Mouse (Mus musculus) ovary, postnatal 10 days (tissue): ENCODE data around the gene Aatk.

ENCODE experiments used
- DNase-seq: peaks from one replicate; pipeline ENCODE4 v3.0.0; 2022; ENCODE audit warnings: low spot score

The Aatk gene

DNA sequence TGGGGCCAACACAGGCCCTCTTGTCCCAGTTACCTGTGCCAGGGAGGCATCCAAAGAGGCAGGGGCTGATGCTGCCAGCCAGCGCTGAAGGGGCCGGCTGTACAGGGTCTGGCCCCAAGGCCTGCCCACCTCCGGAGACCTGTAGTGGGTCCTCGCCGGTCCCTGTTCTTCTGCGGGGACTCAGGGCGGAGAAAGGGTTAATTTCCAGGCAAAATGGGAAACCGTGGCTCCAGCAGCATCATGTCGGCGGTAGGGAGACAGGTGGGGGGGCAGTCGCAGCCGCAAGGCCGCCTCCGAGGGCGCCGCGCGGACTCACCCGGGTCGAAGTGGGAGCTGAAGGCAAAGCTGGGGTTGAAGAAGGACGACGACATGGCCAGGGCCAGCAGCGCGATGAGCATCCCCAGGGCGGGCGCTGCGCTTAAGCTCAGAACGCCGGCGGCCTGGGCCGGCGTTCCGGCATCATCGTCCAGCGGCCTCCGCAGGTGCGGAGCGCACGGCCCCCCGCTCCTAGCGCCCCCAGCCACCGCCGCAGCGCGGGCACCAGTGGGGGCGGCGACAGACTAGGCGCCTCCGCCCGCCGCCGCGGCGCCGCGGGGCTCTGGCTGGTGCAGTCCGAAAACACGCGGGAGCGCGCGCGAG is at the start of gene Aatk:
Gene Aatk (minus strand): TSS at position 615 of the 639 bp plus-strand sequence.
- no peak for DNase-seq

DNA sequence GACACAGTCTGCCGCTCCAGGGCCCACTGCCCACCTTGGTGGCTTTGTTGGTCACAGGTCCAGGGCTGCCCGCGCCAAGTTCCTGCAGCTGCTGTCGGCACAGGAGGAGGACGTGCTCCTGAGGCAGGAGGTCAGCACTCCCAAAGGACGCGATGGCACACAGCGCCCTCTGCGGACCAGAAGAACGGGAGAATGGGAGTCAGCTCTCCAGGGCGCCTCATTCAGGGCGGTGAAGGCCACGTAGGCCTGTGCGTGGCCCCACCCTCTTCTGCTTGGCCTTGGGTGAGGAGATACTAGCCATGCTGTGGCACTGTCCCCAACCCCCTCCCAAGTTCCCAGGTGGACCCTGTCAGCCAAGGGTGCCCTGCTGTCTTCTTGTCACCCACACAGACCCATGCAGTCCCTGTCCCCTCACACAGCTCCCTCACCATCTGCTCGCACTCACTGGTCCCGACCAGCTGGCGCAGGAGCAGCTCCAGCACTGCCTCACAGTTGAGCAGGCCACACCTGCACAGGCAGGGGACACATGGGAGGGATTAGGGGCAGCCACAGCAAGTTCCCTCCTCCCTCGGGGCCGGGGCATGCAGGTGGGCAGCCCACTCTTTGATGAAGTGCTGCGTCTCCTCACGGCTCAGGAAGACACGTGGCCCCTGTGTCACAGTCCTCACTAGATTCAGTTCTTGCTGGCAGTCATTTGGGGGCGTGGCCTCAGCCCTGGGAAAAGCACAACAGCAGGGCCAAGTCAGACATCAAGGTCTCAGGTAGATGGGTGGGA is 46.0 kb upstream of the Aatk start:
- no peak for DNase-seq

DNA sequence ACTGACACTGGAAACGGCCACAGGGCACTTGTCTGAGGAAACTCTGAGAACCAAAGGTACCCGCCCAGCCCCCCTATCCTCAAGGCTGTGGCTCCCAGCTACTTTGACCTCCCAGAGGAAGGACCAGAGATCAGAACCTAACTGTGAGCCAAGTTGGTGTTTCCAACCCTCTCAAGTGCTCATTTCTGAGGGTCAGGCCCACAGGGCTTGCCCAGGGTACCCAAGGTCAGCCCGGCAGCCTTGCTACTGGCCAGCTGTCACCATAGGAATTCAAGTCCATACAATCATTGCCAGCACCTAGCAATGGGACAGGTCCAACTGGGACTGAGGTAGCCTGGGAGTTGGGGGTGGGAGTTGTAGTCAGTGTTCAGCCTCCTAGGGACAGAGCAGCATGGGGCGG is 43.7 kb upstream of the Aatk start:
- no peak for DNase-seq

- DNase-seq = peak; percentile 88
Measured at GRCm38 (mm10) chr11:120086702-120087152, 39.8 kb upstream of the Aatk start, which contains the start of gene Cep131. TSS of gene Cep131 (minus strand) at chr11:120086827.

- peak; percentile 15 for DNase-seq
Measured at GRCm38 (mm10) chr11:120085891-120086627, 39.1 kb upstream of the Aatk start.

DNA sequence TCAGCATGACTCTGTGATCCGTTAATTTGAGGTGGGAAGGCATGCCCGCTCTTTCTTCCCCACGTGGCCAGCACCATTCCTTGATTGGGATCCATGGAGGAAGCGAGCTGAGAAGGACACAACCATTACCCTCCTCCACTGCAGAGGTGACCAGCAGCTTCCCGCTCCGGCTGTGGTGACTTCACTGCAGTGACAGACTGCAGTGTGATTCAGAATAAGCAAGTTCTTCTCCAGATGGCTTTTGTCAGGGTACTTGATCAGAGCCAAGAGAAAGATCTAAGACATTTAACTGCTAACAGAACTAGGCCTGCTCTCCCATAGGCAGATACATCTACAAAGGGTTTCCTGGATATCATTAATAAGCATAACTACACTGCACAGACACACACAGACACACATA is 33.3 kb upstream of the Aatk start:
- no peak for DNase-seq

DNA sequence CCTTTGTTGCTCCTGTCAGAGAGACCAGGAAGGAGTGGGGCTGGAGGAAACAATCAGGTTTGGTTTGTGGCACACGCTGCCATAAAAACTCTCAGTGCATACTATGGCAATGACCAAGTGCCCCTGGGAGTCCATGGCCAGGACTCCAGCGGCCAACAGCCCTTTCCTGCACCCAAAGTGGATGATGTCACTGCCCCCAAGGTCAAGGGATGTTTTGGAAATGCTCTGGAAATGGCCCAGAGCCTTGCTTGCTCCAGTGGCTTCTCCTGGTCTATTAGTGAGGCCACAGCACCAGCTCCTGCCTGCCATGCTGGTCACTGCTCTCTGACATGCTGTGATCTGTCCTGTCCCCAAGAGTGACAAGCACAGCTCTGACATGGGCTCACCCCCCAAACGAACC is 29.2 kb upstream of the Aatk start:
- DNase-seq = no peak

- no peak for DNase-seq
Measured at GRCm38 (mm10) chr11:120072986-120073647, 26.1 kb upstream of the Aatk start.

DNA sequence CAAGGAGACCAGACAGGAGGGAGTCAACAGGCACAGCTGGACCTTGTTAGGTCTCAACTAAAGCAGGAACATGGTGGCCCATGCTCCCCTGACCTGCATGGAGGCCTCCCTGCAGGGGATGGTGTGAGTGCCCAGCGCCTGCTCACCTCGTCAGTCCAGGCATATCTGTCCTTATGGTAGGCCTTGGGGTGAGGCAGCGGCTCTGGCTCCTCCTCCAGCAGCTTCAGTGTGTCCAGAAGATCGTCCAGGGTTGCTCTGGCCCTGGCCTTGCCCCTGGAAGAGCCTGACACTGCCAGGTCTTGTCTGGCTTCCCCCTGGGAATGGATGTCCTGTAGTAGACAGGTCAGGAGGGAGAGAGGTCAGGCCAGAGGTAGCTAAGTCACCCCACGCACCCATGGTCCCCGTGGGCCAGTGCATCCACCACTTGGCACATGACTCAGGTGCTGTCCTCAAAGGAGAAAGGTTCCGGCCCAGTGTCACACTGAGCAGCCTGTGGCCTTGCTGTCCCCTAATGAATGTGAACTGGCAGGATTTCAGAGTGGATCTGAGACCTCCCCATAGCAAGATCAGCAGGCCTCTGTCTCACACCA is 24.9 kb upstream of the Aatk start:
- no peak for DNase-seq

GRCm38 (mm10) chr11:120071065-120071464 is 24.1 kb upstream of the Aatk start:
- DNase-seq = no peak

- no peak for DNase-seq
Measured at GRCm38 (mm10) chr11:120070286-120070930, 23.4 kb upstream of the Aatk start.

DNA sequence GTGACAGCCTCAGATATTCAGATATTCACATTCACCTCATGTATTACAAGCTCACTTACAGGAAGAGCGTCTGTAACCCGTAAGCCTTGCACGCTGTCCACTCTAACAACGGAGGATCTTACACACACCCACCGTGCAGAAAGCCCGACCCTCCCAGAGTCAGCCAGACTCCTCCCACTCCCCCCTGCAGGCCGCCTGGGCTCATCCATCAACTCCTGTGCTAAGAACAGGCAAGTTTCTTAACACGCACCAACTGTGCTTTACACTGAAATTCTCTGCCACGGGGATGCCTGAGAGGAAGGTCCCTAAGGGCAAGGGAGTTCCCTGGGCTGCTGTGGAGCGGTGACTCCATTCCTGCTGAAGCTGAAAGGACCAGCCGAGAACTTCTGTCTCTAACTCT is 22.3 kb upstream of the Aatk start:
- no peak for DNase-seq

- DNase-seq = no peak
Measured at GRCm38 (mm10) chr11:120067834-120068233, 20.9 kb upstream of the Aatk start.

- DNase-seq = no peak
Measured at GRCm38 (mm10) chr11:120065291-120065690, 18.3 kb upstream of the Aatk start.

DNA sequence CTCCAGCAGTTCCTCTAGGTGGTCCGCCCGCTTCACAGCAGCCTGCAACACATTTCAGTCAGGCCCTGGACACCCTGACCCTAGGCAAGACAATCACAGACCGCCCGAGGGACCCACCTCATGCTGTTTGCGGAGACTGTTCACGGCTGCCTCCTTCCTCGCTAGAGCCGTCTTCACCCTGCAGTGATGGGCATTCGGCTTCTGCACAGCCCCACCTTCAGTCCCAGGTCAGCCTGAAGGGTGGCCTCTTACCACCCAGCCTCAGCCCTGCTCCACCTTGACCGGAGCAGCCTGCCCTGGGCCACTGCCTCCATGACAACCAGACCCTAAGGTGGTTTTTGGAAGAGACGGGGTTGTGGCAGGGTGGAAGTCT is 17.7 kb upstream of the Aatk start:
- DNase-seq = no peak

DNA sequence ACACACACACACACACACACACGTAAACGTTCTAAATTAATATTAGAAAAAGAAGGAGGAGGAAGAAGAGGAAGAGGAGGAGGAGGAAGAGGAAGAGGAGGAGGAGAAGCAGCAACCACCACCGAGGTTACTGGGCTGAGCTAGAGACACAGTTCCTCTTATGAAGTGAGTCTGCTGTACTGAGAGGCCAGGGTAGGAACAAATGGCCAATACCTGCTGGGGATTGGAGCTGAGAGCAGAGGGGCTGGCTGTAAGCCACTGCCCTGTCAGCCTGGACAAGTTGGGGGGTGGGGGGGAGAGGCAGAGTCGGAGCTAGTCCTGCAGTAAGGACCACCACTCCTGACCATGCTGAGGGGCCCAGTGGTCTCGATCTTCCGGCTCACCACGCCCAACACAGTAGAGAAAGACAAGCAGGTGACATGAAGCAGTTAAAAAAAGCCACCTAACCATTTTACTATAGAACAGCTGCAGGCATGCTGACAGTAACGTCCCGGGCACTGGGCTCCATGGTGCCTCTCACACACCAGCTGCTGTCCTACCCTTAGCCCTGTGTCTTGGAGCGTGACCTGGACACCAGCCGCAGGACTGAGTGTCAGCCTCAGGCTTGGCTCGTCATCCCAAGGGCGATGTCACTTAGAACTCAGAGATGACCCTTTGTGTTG is 17.2 kb upstream of the Aatk start:
- no peak for DNase-seq

- DNase-seq = no peak
Measured at GRCm38 (mm10) chr11:120063326-120063725, 16.4 kb upstream of the Aatk start.

DNA sequence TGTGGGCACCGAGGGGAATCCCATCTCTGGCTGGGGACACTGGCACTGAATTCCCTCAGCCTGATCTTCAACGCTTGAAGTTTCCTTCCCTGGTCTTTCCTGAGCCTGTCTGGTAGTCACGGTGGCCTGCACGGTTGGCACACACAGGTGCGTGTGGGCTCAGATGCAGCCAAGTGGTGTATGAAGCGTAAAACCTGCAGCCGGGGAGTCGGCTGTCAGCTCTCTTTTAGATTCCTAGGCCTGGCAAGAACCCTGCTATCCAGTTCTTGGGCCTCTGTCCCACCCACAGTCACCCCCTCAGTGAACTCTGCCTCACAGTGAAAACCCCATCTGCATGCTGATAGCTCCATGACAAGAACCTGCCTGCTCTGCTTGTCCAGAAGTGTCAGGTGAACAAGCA is 13.7 kb upstream of the Aatk start:
- DNase-seq = no peak

DNA sequence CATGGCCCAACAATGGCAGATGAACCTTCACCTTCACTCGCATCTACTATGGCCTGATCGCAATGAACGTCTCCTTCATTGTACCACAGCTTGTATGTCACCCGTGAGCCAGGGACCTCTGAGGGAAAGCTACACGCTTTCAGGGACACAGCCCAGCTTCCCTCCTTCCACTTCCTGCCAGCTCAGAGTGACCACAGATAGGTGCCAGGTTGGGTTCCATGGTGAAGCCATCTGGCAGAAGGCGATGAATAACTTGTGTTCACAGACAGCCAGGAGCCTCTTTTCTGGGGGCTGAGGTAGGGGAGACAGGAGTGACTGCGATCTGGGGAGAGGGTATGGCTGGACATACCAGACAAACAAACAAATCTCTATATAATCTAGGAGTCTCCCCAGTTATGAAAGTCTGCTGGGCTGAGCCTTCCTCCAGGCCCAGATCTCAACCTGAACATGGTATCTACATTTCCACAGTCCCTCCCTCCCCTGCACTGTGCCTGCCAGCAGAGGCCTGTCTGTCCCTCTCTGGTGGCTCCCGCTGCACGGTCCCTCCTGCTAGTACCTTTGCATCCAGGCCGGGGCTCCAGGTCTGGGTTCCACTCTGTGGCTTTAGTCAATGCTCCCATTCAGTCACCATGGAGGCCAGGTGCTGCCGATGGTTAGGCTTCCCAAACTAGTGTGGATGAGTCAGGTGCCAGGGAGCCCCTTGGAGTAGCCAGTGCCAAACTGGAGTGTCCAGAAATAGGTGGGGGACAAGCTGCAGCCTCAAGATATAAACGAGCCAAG is 9.2 kb upstream of the Aatk start:
- DNase-seq = no peak

GRCm38 (mm10) chr11:120053846-120054245 is 6.9 kb upstream of the Aatk start:
- DNase-seq = no peak
